Comparison of ENCODE assay signal across 1 mouse cellular context in genomic region chr4:32984242-32984641, GRCm38 (mm10).
TF ChIP-seq lines count a peak whose summit lies in the region.

No protein-coding gene starts in this region.

TF ChIP-seq in CH12.LX, 34 proteins besides CTCF, POLR2A, EP300 and RAD21 (continued from another document):
- TF ChIP-seq PAX5 (IDR thresholded peaks at IDR 0.05; ENCODE audit: low read length) (no peak), USF2 (conservative IDR thresholded peaks at IDR 0.05; ENCODE audit: low read depth, low read length) (no peak)
